Mouse (Mus musculus) olfactory bulb, adult 2 months (tissue): ENCODE data around the gene Nxpe5.

ENCODE experiments used
- CTCF ChIP-seq: fragments of 200-500 bp; IDR thresholded peaks from 2 replicates; pipeline ENCODE4 v1.5.1; 2012; ENCODE audit warnings: low read depth, mild to moderate bottlenecking, low read length, moderate library complexity; ENCODE audit not compliant: insufficient read depth
- POLR2A ChIP-seq: fragments of 200-500 bp; IDR thresholded peaks from 2 replicates; pipeline ENCODE4 v1.6.1; 2012; ENCODE audit warnings: mild to moderate bottlenecking, low read depth, low read length, moderate library complexity; ENCODE audit not compliant: insufficient read depth

- no peak for TF ChIP-seq POLR2A
- no peak for TF ChIP-seq CTCF
Observed at GRCm38 (mm10) chr5:138195463-138195862, 30.2 kb upstream of the Nxpe5 start.
